Mouse (Mus musculus): ENCODE data around the gene Kcnj9.
A peak's percentile ranks its signal among the peaks of the same experiment; 100 is the strongest.

GRCm38 (mm10) chr1:172368768-172369418, 39.8 kb upstream of the Kcnj9 start:
- TF ChIP-seq POLR2A (IDR thresholded peaks at IDR 0.05; ENCODE audit: control insufficient read depth, extremely low read depth, insufficient read depth, low read length, poor library complexity) (no peak), CTCF (IDR thresholded peaks at IDR 0.05; ENCODE audit: borderline replicate concordance, control insufficient read depth, extremely low read depth, insufficient read depth, low read length, poor library complexity) (peak; percentile 85; the same call in 1 of the 2 replicates)
